Mouse (Mus musculus) adrenal gland, postnatal 4 days (tissue): ENCODE results near the gene Lcn8. TPM values are rescaled to one million over a fixed set of nuclear protein-coding genes. Genes with fewer than 3 reads are reported as not detected.
A peak's percentile ranks its signal among the peaks of the same experiment; 100 is the strongest.
"Not testable (repeated sequence)": the region's sequence is repeated elsewhere in the genome, so short reads cannot be mapped to it uniquely, and the experiment has no call there.

Source experiments
- DNase-seq, 2 experiments: peaks; one replicate each; pipeline ENCODE4 v3.0.0; 2021 to 2022; ENCODE audit warnings: low spot score in 2 of 2, mixed read lengths in 2 of 2
- total RNA-seq, 2 experiments: library from RNA; stranded (reverse); gene quantifications; 2 replicates each; pipeline ENCODE4 v1.2.3; 2021

Lcn8 gene
- total RNA-seq, 2 experiments from 2014 or later = 0.68 TPM; not detected in 1

GRCm38 (mm10) chr2:25664125-25664524 is 11.2 kb downstream of the Lcn8 start:
- DNase-seq = no peak

- DNase-seq = no peak
Observed at GRCm38 (mm10) chr2:25666516-25666915, 13.6 kb downstream of the Lcn8 start.

GRCm38 (mm10) chr2:25676486-25676885 is 23.6 kb downstream of the Lcn8 start, which contains the start of gene Lcn6:
Gene Lcn6 (plus strand): TSS chr2:25676786.
- no peak for DNase-seq

GRCm38 (mm10) chr2:25679559-25679958 is 26.6 kb downstream of the Lcn8 start:
- no peak for DNase-seq

- no peak for DNase-seq
Observed at GRCm38 (mm10) chr2:25682426-25682825, 29.5 kb downstream of the Lcn8 start, which contains the start of gene Lcn10. Gene Lcn10 (plus strand): TSS chr2:25682726.

GRCm38 (mm10) chr2:25686941-25687340 is 34.0 kb downstream of the Lcn8 start:
- DNase-seq = no peak

- DNase-seq = peak in 1 of 2 experiments; percentile 37
Observed at GRCm38 (mm10) chr2:25694605-25695004, 41.7 kb downstream of the Lcn8 start.

GRCm38 (mm10) chr2:25696951-25697350 is 44.0 kb downstream of the Lcn8 start:
- DNase-seq = no peak

GRCm38 (mm10) chr2:25698696-25699095 is 45.8 kb downstream of the Lcn8 start:
- DNase-seq = no peak

GRCm38 (mm10) chr2:25699743-25700142 is 46.8 kb downstream of the Lcn8 start, which contains the start of gene Obp2a:
Gene Obp2a (plus strand): TSS chr2:25700043.
- not testable (repeated sequence) for DNase-seq

- no peak for DNase-seq
Observed at GRCm38 (mm10) chr2:25701001-25701400, 48.1 kb downstream of the Lcn8 start.

- DNase-seq = peak in 1 of 2 experiments; percentile 2
Observed at GRCm38 (mm10) chr2:25703706-25704105, 50.8 kb downstream of the Lcn8 start.

Other genes with a start within 250 kb of the Lcn8 start
- gene Fut7, start 229.9 kb upstream of the Lcn8 start, total RNA-seq = under 1 TPM in 1 of 2 experiments, not detected in 1; 0.82 TPM
- gene Abca2, start 224.4 kb upstream of the Lcn8 start, total RNA-seq = 10 to 100 TPM; 30.4 to 34.3 TPM
- gene Clic3, start 196.3 kb upstream of the Lcn8 start, total RNA-seq = 1 to 10 TPM; 1.4 to 1.7 TPM
- 10 to 100 TPM; 41.0 to 48.5 TPM for gene Paxx, start 192.0 kb upstream of the Lcn8 start, total RNA-seq
- gene Ptgds, start 183.1 kb upstream of the Lcn8 start, total RNA-seq = 1 to 10 TPM; 3.6 to 6.5 TPM
- gene Lcn12, start 159.2 kb upstream of the Lcn8 start, total RNA-seq = not detected
- gene Fbxw5, start 152.4 kb upstream of the Lcn8 start, total RNA-seq = 100 to 1,000 TPM in 1 of 2 experiments, 10 to 100 TPM in 1; 99.5 to 118 TPM
- gene C8g, start 151.4 kb upstream of the Lcn8 start, total RNA-seq = 1 to 10 TPM; 1.0 to 9.9 TPM
- gene Traf2, start 106.2 kb upstream of the Lcn8 start, total RNA-seq = 10 to 100 TPM; 19.2 to 20.5 TPM
- 100 to 1,000 TPM; 171 to 191 TPM for gene Edf1, start 95.3 kb upstream of the Lcn8 start, total RNA-seq
- 1 to 10 TPM; 4.1 to 7.1 TPM for gene Mamdc4, start 78.3 kb upstream of the Lcn8 start, total RNA-seq
- gene Phpt1, start 77.9 kb upstream of the Lcn8 start, total RNA-seq = 10 to 100 TPM; 74.7 to 80.0 TPM
- 1 to 10 TPM; 4.6 to 5.3 TPM for gene Ajm1, start 71.4 kb upstream of the Lcn8 start, total RNA-seq
- gene Rabl6, start 44.6 kb upstream of the Lcn8 start, total RNA-seq = 100 to 1,000 TPM; 117 to 128 TPM
- gene Ccdc183, start 35.4 kb upstream of the Lcn8 start, total RNA-seq = under 1 TPM in 1 of 2 experiments, not detected in 1; 0.11 TPM
- gene Tmem141, start 31.1 kb upstream of the Lcn8 start, total RNA-seq = 10 to 100 TPM; 37.1 to 39.5 TPM
- 10 to 100 TPM; 10.2 to 14.4 TPM for gene Fcna, start 25.1 kb upstream of the Lcn8 start, total RNA-seq
- not detected for gene Lcn5, start 4.8 kb downstream of the Lcn8 start, total RNA-seq
- gene Lcn6, start 23.7 kb downstream of the Lcn8 start, total RNA-seq = not detected
- not detected for gene Lcn10, start 29.6 kb downstream of the Lcn8 start, total RNA-seq
- gene Obp2a, start 46.9 kb downstream of the Lcn8 start, total RNA-seq = 1 to 10 TPM; 6.6 to 6.9 TPM
- gene Bmyc, start 53.6 kb downstream of the Lcn8 start, total RNA-seq = 10 to 100 TPM; 74.3 to 75.0 TPM
- not detected for gene Obp2b, start 83.9 kb downstream of the Lcn8 start, total RNA-seq
- not detected for gene Lcn3, start 112.4 kb downstream of the Lcn8 start, total RNA-seq
- not detected for gene Lcn11, start 123.9 kb downstream of the Lcn8 start, total RNA-seq
- not detected for gene Gm13539, start 129.1 kb downstream of the Lcn8 start, total RNA-seq
- not detected for gene Glt6d1, start 162.7 kb downstream of the Lcn8 start, total RNA-seq
- not detected for gene Lcn9, start 170.0 kb downstream of the Lcn8 start, total RNA-seq
- gene Sohlh1, start 194.1 kb downstream of the Lcn8 start, total RNA-seq = not detected
- gene Kcnt1, start 210.6 kb downstream of the Lcn8 start, total RNA-seq = 10 to 100 TPM; 12.2 to 12.9 TPM